Mouse (Mus musculus) neural tube, embryonic 14.5 days (tissue): ENCODE measurements at regions not wholly inside any gene's neighbourhood (a gene's known extent, or its start where the extent isn't known, plus 50 kb on each side); places are given as distances from the start of the nearest gene placed in this dataset.

ENCODE experiments used
- ATAC-seq: fragments of 200-750 bp; cut with Nextera tagmentation; 2 replicates; pipeline ENCODE4 v1.8.0; 2017; ENCODE audit warnings: low read depth, mild to moderate bottlenecking, moderate TSS enrichment, moderate library complexity
- H3K27ac ChIP-seq: fragments of 300-500 bp; sonication (generic); 2 replicates; pipeline ENCODE4 v1.5.1; 2014; ENCODE audit warnings: low read depth, mild to moderate bottlenecking, control low read depth, low read length, moderate library complexity, mixed read lengths
- H3K27me3 ChIP-seq: fragments of 300-500 bp; sonication (generic); 2 replicates; pipeline ENCODE4 v1.6.1; 2014; ENCODE audit warnings: low read length; ENCODE audit not compliant: control insufficient read depth, insufficient read depth
- H3K36me3 ChIP-seq: fragments of 300-500 bp; sonication (generic); 2 replicates; pipeline ENCODE4 v1.6.1; 2014; ENCODE audit warnings: low read length, mixed read lengths; ENCODE audit not compliant: control insufficient read depth, insufficient read depth
- H3K4me1 ChIP-seq: fragments of 300-500 bp; sonication (generic); 2 replicates; pipeline ENCODE4 v1.6.1; 2014; ENCODE audit warnings: low read length; ENCODE audit not compliant: control insufficient read depth, insufficient read depth
- H3K4me2 ChIP-seq: fragments of 300-500 bp; sonication (generic); 2 replicates; pipeline ENCODE4 v1.6.1; 2014; ENCODE audit warnings: mild to moderate bottlenecking, low read depth, low read length, control low read depth
- H3K4me3 ChIP-seq: fragments of 300-500 bp; sonication (generic); 2 replicates; pipeline ENCODE4 v1.5.1; 2014; ENCODE audit warnings: low read depth, low read length, control low read depth, mixed read lengths
- H3K9ac ChIP-seq: fragments of 300-500 bp; sonication (generic); replicated peaks from 2 replicates; pipeline ENCODE4 v1.6.1; 2014; ENCODE audit warnings: low read depth, mild to moderate bottlenecking, control low read depth, low read length, mixed read lengths
- H3K9me3 ChIP-seq: fragments of 300-500 bp; sonication (generic); 2 replicates; pipeline ENCODE4 v1.6.1; 2016; ENCODE audit warnings: low read length; ENCODE audit not compliant: control insufficient read depth
- WGBS: fragments of 180-500 bp; shearing (Covaris S2); extraction: QIAGEN DNeasy Blood & Tissue Kit; methylation state at CpG from one replicate; pipeline ENCODE4 v1.1.7; 2014; 5-methylcytosine and 5-hydroxymethylcytosine counted together

GRCm38 (mm10) chr8:50180682-50181081, 1336.9 kb upstream of the Tenm3 start:
- H3K36me3 ChIP-seq: no peaks in the 10 kb centered on the region
- no peak overlapping the region for H3K4me2 ChIP-seq
- H3K4me3 ChIP-seq: no peak overlapping the region

GRCm38 (mm10) chr8:50164773-50165454, 1321.2 kb upstream of the Tenm3 start:
- no peaks in the 10 kb centered on the region for H3K9me3 ChIP-seq
- H3K4me2 ChIP-seq: no peak overlapping the region
- no peak overlapping the region for H3K27ac ChIP-seq
- 44% methylated on average over 2 of the region's 2 CpGs for WGBS
- no peaks in the 10 kb centered on the region for H3K27me3 ChIP-seq
- ATAC-seq: peak; percentile 68; the same call in 1 of the 2 replicates
- H3K4me1 ChIP-seq: no peaks in the 10 kb centered on the region
- no peak overlapping the region for H3K4me3 ChIP-seq
- no peaks in the 10 kb centered on the region for H3K36me3 ChIP-seq
- no peak overlapping the region for H3K9ac ChIP-seq

More at GRCm38 (mm10) chr8:50180682-50181081, 1336.9 kb upstream of the Tenm3 start:
- no peak for ATAC-seq
- no peak overlapping the region for H3K9ac ChIP-seq
- H3K9me3 ChIP-seq: no peaks in the 10 kb centered on the region
- H3K27me3 ChIP-seq: no peaks in the 10 kb centered on the region
- no peak overlapping the region for H3K27ac ChIP-seq
- no peaks in the 10 kb centered on the region for H3K4me1 ChIP-seq

GRCm38 (mm10) chr8:50161076-50161475, 1317.3 kb upstream of the Tenm3 start:
- no peaks in the 10 kb centered on the region for H3K27me3 ChIP-seq
- no peak for ATAC-seq
- no peak overlapping the region for H3K4me2 ChIP-seq
- no peak overlapping the region for H3K4me3 ChIP-seq
- no peak overlapping the region for H3K9ac ChIP-seq
- no peak overlapping the region for H3K27ac ChIP-seq
- H3K9me3 ChIP-seq: no peaks in the 10 kb centered on the region
- H3K4me1 ChIP-seq: no peaks in the 10 kb centered on the region
- H3K36me3 ChIP-seq: no peaks in the 10 kb centered on the region
- WGBS: 85% methylated on average over 3 of the region's 3 CpGs

GRCm38 (mm10) chr8:50160326-50160725, 1316.6 kb upstream of the Tenm3 start:
- peak; percentile 53; the same call in 1 of the 2 replicates for ATAC-seq
- H3K4me1 ChIP-seq: no peaks in the 10 kb centered on the region
- H3K4me3 ChIP-seq: no peak overlapping the region
- no peak overlapping the region for H3K27ac ChIP-seq
- H3K36me3 ChIP-seq: no peaks in the 10 kb centered on the region
- whole genome bisulfite sequencing: 71% methylated on average over 5 of the region's 5 CpGs
- no peak overlapping the region for H3K9ac ChIP-seq
- H3K27me3 ChIP-seq: no peaks in the 10 kb centered on the region
- no peaks in the 10 kb centered on the region for H3K9me3 ChIP-seq
- no peak overlapping the region for H3K4me2 ChIP-seq

GRCm38 (mm10) chr8:50139876-50140275, 1296.1 kb upstream of the Tenm3 start:
- no peak overlapping the region for H3K27ac ChIP-seq
- no peaks in the 10 kb centered on the region for H3K9me3 ChIP-seq
- no peak overlapping the region for H3K4me3 ChIP-seq
- no peak overlapping the region for H3K4me2 ChIP-seq
- no peaks in the 10 kb centered on the region for H3K36me3 ChIP-seq
- H3K9ac ChIP-seq: no peak overlapping the region
- no peak for ATAC-seq
- H3K4me1 ChIP-seq: no peaks in the 10 kb centered on the region
- WGBS: 91% methylated on average over 3 of the region's 3 CpGs
- no peaks in the 10 kb centered on the region for H3K27me3 ChIP-seq

- 80% methylated on average over 9 of the region's 9 CpGs for WGBS
- Histone ChIP-seq H3K4me3 (no peak overlapping the region), H3K9me3 (no peaks in the 10 kb centered on the region), H3K9ac (no peak overlapping the region), H3K27ac (no peak overlapping the region), H3K4me2 (no peak overlapping the region), H3K36me3 (no peaks in the 10 kb centered on the region), H3K4me1 (no peaks in the 10 kb centered on the region), H3K27me3 (no peaks in the 10 kb centered on the region)
- no peak for ATAC-seq
Observed at GRCm38 (mm10) chr8:50120041-50120440, 1276.3 kb upstream of the Tenm3 start.

GRCm38 (mm10) chr8:50082378-50082777, 1238.6 kb upstream of the Tenm3 start:
- ATAC-seq: peak; percentile 31; the same call in 1 of the 2 replicates
- Histone ChIP-seq H3K36me3 (no peaks in the 10 kb centered on the region), H3K4me3 (no peak overlapping the region), H3K4me1 (no peaks in the 10 kb centered on the region), H3K27ac (no peak overlapping the region), H3K9me3 (no peaks in the 10 kb centered on the region), H3K4me2 (no peak overlapping the region), H3K27me3 (no peaks in the 10 kb centered on the region), H3K9ac (no peak overlapping the region)
- 51% methylated on average over 6 of the region's 6 CpGs for WGBS

GRCm38 (mm10) chr8:50037096-50037495, 1193.3 kb upstream of the Tenm3 start:
- H3K4me3 ChIP-seq: no peak overlapping the region
- H3K27ac ChIP-seq: no peak overlapping the region
- no peak overlapping the region for H3K4me2 ChIP-seq
- no peak for ATAC-seq
- no peaks in the 10 kb centered on the region for H3K4me1 ChIP-seq
- 86% methylated on average over 2 of the region's 2 CpGs for whole genome bisulfite sequencing
- H3K27me3 ChIP-seq: no peaks in the 10 kb centered on the region
- no peaks in the 10 kb centered on the region for H3K36me3 ChIP-seq
- no peak overlapping the region for H3K9ac ChIP-seq
- H3K9me3 ChIP-seq: no peaks in the 10 kb centered on the region

GRCm38 (mm10) chr8:50027544-50027943, 1183.8 kb upstream of the Tenm3 start:
- ATAC-seq: no peak
- H3K9me3 ChIP-seq: no peaks in the 10 kb centered on the region
- WGBS: 77% methylated on average over 6 of the region's 6 CpGs
- no peaks in the 10 kb centered on the region for H3K27me3 ChIP-seq
- no peak overlapping the region for H3K4me2 ChIP-seq
- no peaks in the 10 kb centered on the region for H3K4me1 ChIP-seq
- H3K4me3 ChIP-seq: no peak overlapping the region
- no peaks in the 10 kb centered on the region for H3K36me3 ChIP-seq
- H3K27ac ChIP-seq: no peak overlapping the region
- no peak overlapping the region for H3K9ac ChIP-seq
